Mouse (Mus musculus) gastrocnemius, adult 8-10 months (tissue): ENCODE data around the gene Peli1. TPM values are rescaled to one million over a fixed set of nuclear protein-coding genes. Genes with fewer than 3 reads are reported as not detected.
A peak's percentile ranks its signal among the peaks of the same experiment; 100 is the strongest.
"Not testable (repeated sequence)": the region's sequence is repeated elsewhere in the genome, so short reads cannot be mapped to it uniquely, and the experiment has no call there.

Experiments used
- DNase-seq, 2 experiments: peaks; one replicate each; pipeline ENCODE4 v3.0.0; 2022; ENCODE audit warnings: low spot score in 2 of 2
- total RNA-seq, 4 experiments: library from RNA; stranded (reverse); gene quantifications; 2 replicates each; pipeline ENCODE4 v1.2.4; 2022

The Peli1 gene
- total RNA-seq, 4 experiments from 2014 or later: 10.1 to 12.5 (median 10.9) TPM

DNA sequence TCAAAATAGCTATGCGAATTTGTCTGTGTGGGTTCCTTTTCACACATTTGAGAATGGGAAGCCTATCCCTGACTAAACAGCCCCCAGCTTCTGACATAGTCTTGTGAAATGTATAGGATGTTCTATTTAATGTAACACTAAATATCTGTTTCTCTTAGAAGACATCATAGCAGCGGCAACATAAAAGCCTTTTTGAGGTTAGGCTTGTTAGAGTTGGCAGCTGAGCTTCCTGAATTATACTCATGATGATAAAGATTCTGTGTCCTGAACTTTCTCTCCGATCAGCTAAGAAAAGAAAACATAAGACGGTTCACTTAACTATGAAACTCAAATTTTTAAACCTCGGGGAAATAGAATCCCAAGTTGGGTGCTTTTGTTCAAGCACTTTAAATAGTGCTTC, 59.2 kb downstream of the Peli1 start:
- DNase-seq: no peak

- DNase-seq: no peak
These were observed 60.6 kb downstream of the Peli1 start for GRCm38 (mm10) chr11:21151672-21152071.

DNA sequence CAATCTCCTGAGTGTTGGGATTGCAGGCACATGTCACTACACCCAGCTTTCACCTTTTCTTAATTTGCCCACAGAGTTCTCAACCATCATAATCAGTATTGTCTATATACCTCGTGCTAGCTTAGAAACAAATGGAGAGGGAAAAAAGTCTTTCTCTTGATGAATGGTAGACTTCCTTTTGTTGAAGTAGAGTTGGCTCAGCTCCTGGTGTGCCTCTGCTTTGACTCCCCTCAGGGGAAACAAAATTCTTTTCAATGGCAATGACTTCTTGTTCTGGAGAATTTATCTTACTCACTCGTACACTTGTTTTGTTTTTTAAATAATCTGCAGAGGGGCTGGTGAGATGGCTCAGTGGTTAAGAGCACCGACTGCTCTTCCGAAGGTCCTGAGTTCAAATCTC, 62.0 kb downstream of the Peli1 start:
- DNase-seq: no peak

DNA sequence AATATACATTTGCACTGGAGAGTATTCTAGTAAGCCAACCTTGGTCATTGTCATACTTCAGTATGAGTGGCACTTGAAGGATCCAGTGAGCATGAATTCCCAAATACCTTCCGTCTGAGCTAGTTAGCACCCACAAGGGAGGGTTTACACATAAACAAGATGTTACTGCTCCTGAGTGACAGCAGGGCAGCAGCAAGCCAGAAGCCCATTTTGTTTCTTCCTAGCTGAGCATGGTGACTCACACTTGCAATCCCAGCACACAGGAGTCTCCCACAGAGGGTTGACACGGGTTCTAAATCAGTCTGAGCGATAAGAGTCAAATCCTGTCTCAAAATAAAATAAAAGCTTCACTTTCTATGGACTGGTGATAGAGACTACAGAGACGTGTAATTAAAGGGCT, 66.5 kb downstream of the Peli1 start:
- no peak for DNase-seq

GRCm38 (mm10) chr11:21162093-21162492, 71.0 kb downstream of the Peli1 start:
- no peak for DNase-seq

- DNase-seq: no peak
These were observed 72.1 kb downstream of the Peli1 start for GRCm38 (mm10) chr11:21163143-21163542.

GRCm38 (mm10) chr11:21163673-21164072, 72.6 kb downstream of the Peli1 start:
- DNase-seq: no peak

GRCm38 (mm10) chr11:21164312-21164993, 73.4 kb downstream of the Peli1 start:
- no peak for DNase-seq

DNA sequence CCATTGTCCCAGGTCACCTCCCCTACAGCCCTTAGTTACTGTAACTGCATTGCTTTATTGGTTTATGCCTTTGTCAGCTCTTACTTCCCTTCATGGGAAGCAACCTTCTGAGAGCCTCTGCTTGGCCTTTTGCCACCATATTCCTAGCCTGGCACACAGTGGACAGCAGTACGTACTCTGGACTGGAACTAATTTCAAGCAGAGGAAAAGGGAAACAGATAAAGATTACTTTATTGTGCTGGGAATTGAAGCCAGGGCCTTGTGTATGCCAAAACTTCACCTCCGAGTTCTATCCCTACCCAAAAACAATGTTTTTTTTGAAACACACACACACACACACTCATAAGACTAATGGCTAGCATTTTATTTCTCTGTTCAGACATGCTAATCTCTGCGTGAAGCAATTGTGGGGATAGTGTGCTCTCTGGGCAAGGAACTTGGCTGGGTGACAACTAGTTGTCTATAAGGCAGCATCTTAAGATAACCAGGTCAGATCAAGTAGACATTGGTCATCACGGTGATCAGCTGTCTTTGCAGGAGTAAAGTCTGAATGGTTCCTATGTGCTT, 74.0 kb downstream of the Peli1 start:
- DNase-seq: no peak

DNA sequence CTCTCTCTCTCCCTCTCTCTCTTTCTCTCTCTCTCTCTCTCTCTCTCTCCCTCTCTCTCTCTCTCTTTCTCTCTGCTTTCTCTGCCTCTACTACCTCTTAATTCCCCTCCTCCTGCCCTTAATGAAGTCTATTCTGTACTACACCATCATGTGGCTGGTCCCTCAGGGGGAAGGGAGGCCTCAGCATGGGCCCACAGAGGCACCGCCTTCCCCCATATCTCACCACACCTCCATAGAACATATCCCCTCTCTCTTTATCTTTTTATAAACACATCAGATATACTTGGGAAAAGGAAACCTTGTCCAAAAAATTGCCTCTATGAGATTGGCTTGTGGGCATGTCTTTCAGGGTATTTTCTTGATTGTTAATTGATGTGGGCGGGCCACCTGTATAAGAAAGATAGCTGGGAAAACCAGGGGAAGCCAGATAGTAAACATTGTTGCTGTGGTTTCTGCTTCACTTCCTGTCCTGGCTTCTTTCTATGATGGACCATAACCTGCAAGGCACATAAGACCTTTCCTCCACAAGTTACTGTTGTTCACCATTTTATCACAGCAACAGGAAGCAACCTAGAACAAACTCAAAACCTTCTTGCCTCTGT, 75.5 kb downstream of the Peli1 start:
- no peak for DNase-seq

DNA sequence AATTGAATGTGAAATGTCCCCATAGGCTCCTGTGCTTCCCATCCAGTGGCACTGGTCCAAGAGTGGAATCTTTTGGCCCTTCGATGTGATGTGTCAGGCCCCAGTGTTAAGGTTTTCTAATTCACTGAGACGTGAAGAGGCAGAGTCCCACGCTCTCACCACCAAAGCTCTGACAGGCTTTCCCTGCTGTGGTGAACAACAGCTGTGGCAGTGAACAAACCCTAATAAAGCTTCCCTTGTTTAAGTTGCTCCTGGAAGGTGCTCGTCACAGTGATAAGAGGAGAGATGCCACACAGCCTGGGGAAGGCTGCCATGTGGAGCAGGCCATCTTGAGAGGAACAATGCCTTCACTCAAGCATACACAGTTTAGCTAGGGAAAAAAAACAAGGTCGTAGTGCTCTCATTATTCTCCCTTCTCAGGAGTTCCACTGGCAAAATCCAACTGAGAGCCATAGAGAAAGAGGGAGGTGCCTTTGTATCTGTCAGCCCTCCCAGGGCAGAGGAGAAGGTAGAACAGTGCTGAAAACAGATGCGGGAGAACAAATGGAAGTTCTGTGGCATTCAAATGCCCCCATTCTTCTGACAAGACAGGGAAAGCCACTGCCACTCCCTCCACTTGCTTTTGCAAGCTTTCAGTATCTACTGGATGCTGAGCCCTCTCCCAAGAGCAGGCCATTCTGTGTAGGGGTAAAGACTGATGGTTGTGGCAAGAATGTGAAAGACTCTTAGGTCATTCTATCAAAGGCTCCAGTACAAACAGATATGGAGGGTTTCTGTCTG, 77.9 kb downstream of the Peli1 start:
- DNase-seq: no peak

DNA sequence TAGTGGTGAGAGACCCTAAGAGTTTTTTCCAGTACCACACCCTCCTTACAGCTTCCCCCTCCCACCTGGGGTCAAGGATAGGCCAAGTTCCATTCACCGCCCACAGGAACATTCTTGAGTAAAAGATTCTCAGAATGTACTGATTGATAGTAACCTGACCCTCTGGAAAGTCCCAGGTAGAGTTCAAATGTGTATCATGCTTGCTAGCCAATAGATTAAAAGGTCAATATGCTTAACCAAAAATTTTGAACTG, 78.4 kb downstream of the Peli1 start:
- DNase-seq: not testable (repeated sequence)

DNA sequence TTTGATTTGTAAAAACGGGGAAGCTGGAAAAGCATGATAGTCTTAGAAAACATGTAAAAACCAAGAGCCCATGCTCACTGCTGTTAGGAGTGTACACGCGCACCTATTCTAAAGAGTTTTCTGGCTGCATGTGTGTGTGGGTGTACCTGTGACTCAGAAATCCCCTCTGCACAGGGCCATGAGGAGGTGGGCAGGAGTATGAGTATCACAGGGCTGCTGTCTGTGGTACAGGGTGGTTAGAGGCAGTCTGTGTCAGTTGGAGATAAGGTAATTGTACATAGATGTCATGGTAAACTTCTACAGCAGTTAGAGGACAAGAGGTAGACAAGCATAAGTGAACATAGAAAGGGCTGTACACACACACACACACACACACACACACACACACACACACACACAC, 81.2 kb downstream of the Peli1 start:
- no peak for DNase-seq

GRCm38 (mm10) chr11:21173926-21174325, 82.8 kb downstream of the Peli1 start:
- no peak for DNase-seq

DNA sequence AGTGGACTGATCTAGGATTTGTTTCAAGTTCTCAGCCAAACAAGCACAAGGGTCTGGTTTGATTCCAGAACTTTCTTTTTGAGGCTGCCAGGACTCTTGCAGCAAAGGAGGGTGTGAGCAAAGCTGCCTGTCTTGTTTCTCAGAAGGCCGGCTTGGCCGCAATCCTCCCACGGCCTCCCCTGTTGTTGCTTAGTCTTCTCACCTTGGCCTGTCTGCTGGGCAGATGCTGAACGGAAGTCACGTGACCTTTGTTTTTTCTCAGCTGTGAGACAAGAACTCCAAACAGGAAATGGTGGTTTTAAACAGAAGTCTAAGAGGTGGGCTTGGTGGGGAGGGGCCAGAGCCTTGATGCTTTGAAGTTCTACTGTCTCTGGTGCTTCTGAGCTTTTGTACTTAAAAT, 83.3 kb downstream of the Peli1 start:
- peak in 1 of 2 experiments; percentile 5 for DNase-seq

- DNase-seq: no peak
These were observed 84.0 kb downstream of the Peli1 start for GRCm38 (mm10) chr11:21175063-21175462.

- no peak for DNase-seq
These were observed 85.4 kb downstream of the Peli1 start for GRCm38 (mm10) chr11:21176491-21176890.

- peak in 1 of 2 experiments; percentile 6 for DNase-seq
These were observed 87.3 kb downstream of the Peli1 start for GRCm38 (mm10) chr11:21178343-21178742.

DNA sequence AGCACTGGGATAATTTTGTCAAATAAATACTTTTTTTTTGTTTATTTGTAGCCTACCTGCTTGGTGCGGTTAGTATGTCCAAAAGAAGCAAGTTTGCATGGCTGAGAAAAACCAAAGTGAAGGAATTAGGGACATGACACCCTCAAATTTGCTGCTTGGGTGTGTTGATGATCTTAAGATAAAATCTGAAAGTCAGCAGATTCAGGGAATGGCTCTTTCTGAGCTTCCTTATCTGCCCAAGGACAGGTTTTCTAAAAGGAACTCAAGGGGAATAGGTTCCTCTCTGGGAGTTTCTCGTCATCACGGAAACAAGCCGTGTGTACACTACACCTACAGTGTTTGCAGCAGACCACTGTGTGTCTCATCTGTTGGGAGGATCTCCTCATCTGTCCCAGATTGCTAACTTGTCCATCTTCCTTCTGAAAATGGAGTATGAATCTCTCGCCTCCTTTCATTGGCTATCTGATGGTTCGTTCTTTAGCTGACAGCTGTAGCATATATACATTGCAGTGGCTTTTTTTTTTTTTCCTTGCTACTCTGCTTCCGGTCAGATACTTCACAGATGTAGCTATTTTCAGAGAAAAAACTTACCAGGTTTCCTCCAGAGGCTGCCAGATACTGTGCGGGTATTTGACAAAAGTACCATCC, 88.0 kb downstream of the Peli1 start:
- no peak for DNase-seq

- DNase-seq: not testable (repeated sequence)
These were observed 88.8 kb downstream of the Peli1 start for GRCm38 (mm10) chr11:21179873-21180272.

GRCm38 (mm10) chr11:21180650-21181049, 89.6 kb downstream of the Peli1 start:
- DNase-seq: no peak

GRCm38 (mm10) chr11:21181616-21182015, 90.5 kb downstream of the Peli1 start:
- DNase-seq: no peak
